Mouse (Mus musculus): ENCODE results near the gene Eno1.
"Not testable (repeated sequence)": the region's sequence is repeated elsewhere in the genome, so short reads cannot be mapped to it uniquely, and the experiment has no call there.

Eno1 gene

DNA sequence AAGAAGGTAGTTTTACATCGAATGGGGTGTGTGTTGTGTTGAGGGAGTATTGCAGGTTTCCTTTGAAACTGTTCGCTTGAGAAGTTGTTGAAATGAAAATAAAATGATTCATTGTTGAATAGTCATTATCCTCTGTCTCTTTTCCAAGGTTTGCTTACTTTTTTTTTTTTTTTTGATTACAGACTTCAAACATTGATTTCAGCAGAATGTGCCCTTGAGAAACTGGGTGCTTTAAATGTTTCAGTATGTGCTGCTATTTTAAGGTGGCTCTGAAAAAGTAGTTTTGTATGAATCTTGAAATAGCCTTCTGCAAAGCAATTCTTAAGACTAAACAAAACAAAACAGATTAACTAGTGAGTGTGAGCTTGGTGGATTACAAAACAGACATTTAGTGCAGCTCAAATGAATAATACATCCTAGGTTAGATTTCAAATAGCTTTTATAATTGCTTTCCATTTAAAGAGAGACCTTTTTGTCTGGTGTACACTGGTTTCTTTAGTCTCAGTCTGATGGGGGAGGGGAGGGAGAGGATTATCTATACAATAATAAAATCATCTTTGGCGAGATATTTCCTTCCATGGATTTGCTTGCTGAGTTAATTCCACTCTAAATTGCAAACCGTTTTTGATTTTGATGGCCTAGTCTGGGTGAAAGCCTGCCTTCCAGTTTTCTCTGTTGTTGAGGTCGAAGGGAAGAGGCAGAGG, 46.3 kb downstream of the Eno1 start:
- no peak for DNase-seq

DNA sequence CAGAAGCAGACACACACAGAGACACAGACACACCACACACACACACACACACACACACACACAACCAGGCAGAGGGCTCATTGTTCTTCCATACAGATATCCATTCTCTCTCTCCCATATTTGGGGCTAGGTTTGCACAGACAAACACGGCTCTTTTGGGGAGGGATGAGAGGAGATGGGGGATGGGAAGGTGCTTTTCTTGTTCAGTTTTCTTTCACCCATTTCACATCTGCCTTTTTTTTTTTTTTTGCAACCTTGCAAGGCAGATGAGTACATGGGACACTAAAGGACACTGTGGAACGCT, 46.8 kb downstream of the Eno1 start:
- no peak for DNase-seq

DNA sequence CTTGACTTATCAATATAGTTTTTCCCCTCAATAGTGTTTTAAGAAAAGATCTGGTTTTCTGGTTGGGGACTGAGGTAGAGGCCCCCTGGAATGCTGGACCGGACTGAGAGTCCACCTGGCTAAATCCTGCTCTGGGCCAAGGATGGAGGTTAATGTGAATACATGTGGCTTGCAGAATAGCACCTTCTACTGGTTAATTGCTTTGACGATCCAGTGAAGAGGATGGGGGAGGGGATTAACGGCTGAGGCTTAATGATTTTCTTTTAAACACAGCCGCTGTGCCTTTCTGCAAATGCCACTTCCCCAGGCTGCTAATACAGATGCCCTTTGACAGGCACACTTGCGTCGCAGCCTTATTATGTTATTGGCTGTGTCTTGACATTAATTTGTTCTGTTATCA, 47.5 kb downstream of the Eno1 start:
- DNase-seq, result no peak

DNA sequence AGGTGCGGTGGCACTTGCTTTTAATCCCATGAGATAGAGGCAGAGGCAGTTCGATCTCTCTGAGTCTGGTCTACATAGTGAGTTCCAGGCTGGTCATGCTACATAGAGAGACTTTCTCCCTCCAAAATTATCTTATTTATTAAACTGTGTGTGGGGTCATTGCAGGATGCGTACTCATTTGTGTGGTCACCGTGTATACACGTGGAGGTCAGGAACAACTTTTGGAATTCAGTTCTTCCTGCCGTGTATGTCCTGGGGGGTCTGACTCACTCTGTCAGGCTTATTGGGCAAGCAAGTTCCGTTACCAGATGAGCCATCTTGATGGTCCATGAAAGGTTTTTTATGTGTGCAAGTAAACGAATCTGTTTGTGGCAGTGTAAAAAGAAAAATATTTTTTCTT, 50.5 kb downstream of the Eno1 start:
- no peak for DNase-seq

DNA sequence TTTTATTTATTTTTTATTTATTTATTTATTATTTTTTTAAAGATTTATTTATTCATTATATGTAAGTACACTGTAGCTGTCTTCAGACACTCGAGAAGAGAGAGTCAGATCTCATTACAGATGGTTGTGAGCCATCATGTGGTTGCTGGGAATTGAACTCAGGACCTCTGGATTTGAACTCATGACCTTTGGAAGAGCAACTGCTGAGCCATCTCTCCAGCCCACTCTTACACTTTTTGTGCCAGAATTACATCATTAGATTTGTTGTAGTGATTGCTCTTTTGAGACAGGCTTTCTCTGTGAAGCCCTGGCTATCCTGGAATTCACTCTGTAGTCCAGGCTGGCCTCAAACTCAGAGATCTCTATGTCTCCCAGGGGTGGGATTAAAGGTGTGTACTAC, 50.9 kb downstream of the Eno1 start:
- DNase-seq, result not testable (repeated sequence)

DNA sequence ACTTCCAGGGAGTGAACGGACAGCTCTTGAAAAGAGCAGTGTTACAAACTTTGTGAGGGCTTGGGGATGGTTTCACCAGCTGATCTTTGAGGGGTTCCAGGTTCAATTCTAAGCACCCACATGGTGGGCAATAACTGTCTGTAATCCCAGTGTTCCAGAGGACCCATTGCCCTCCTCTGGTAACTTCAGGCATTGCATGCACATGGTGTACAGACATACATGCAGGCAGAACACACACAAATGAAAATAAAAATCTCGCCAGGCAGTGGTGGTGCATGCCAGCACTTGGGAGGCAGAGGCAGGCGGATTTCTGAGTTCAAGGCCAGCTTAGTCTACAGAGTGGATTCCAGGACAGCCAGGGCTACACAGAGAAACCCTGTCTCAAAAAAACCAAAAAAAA, 55.4 kb downstream of the Eno1 start:
- DNase-seq, result no peak

DNA sequence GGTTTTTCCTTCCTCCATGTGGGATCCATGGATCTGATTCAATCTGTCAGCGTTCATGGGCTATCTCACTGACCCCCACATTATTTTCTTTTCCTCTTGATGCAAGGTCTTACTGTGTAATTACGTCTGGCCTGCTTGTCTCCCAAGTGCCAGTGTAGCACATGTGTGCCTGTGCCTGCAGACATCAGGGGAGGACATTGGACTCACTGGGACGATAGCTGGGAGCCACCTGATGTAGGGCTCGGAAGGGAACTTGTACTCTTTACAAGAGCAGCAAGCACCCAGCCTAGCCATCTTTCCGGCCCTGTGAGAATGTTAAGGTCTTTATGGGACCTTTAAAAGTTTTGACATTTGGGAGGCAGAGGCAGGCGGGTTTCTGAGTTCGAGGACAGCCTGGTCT, 58.3 kb downstream of the Eno1 start:
- DNase-seq, result no peak

DNA sequence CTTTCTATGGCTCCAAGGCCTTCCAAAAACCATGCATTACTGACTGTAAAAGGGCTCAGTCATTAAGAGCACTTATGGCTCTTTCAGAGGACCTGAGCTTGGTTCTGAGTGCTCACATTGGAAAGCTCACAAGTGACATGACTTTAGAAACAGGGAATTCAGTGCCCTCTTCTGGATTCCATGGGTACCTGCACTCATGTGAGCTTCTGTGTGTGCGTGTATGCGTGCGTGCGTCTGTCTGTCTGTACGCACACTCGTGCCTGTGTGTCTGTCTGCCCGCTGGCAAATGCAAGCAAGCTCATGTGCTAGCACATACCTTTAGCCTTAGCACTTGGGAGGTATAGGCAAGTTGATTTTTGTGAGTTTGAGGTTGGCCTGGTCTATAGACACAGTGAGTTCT, 59.4 kb downstream of the Eno1 start:
- no peak for DNase-seq
